Mouse (Mus musculus) lung, postnatal 0 days (tissue): Measurements from ENCODE around the gene Ehmt2.

Source experiments
- CTCF ChIP-seq: IDR thresholded peaks from 2 replicates; pipeline ENCODE4 v1.5.1; 2016; ENCODE audit warnings: antibody characterized with exemption, mild to moderate bottlenecking
- EP300 ChIP-seq: IDR thresholded peaks from 2 replicates; pipeline ENCODE4 v1.6.1; 2016; ENCODE audit warnings: antibody characterized with exemption, mild to moderate bottlenecking, control low read depth

- no peak; the same call in 1 of the 2 replicates for TF ChIP-seq CTCF
- TF ChIP-seq EP300: no peak
Observed at GRCm38 (mm10) chr17:34950514-34951455, 52.5 kb downstream of the Ehmt2 start.
